8 mouse cellular contexts compared by ENCODE assay signal in the genomic region with DNA sequence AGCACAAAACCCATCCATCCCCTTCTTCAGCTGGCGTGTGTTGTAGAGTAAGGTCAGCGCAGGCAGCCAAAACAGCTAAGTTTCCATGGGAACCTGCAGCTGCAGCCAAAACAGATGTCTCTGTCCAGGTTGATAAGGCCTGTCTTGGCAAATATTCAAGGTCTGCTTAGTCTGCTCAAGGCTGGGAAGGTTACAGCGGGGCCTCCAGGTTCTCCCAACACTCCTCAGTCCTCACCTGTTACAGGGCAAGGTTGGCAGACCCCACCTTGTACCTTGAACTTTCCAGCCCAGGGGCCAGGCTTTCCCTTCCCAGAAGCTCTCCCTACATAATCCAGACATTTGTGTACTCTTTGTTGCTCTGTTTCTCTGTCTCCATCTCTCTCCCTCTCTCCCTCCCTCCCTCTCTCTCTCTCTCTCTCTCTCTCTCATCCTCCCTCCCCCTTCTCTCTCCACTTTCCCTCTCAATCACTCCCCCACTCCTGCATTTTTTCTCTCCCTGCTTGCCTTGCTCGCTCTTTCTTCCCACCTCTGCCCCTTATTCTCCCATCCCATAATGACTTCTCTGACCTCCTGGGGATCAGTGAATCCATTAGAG. TPM values are rescaled to one million over a fixed set of nuclear protein-coding genes. Genes with fewer than 3 reads are reported as not detected.
DNase-seq lines count a peak whose midpoint lies in the region; ATAC-seq lines count a peak whose summit lies in the region.

No protein-coding gene starts in this region.

- peaks cover 10% of the 10 kb centered on the region for H3K4me1 ChIP-seq in embryonic facial prominence, embryonic 10.5 days
- H3K4me1 ChIP-seq in liver, embryonic 15.5 days (replicated peaks): no peaks in the 10 kb centered on the region

- H3K27ac ChIP-seq in embryonic facial prominence, embryonic 10.5 days (replicated peaks): no peak overlapping the region
- peak overlapping the region; percentile 60 for H3K27ac ChIP-seq in liver, embryonic 15.5 days (replicated peaks)

- DNase-seq in heart, adult 11 months: peak; percentile 95
- no peak for DNase-seq in heart, postnatal 25 days (ENCODE audit: low spot score)
- peak; percentile 39 for DNase-seq in embryonic facial prominence, embryonic 10.5 days (ENCODE audit: low spot score)
- peak; percentile 60 to 61 for DNase-seq in heart, postnatal 10 days
- peak; percentile 54 for DNase-seq in ovary, postnatal 36 days (ENCODE audit: low spot score)
- no peak for DNase-seq in gastrocnemius, adult 8-10 months (ENCODE audit: low spot score in 2 of 2)
- DNase-seq in right cerebral cortex, postnatal 25 days: no peak

- no peaks in the 10 kb centered on the region for H3K27me3 ChIP-seq in embryonic facial prominence, embryonic 10.5 days (replicated peaks; ENCODE audit: low read depth, poor library complexity, severe bottlenecking)
- H3K27me3 ChIP-seq in liver, embryonic 15.5 days: no peaks in the 10 kb centered on the region

- H3K9me3 ChIP-seq in embryonic facial prominence, embryonic 10.5 days: no peaks in the 10 kb centered on the region
- H3K9me3 ChIP-seq in liver, embryonic 15.5 days (replicated peaks): no peaks in the 10 kb centered on the region

- ATAC-seq in liver, embryonic 15.5 days (ENCODE audit: insufficient read depth): peak; percentile 90

- peak overlapping the region; percentile 61 for H3K4me3 ChIP-seq in embryonic facial prominence, embryonic 10.5 days
- no peak overlapping the region for H3K4me3 ChIP-seq in liver, embryonic 15.5 days (replicated peaks)

- 22% methylated on average over 4 of the region's 4 CpGs for WGBS in embryonic facial prominence, embryonic 10.5 days
- 10% methylated on average over 4 of the region's 4 CpGs for WGBS in liver, embryonic 15.5 days (ENCODE audit: insufficient replicate concordance)

- intact Hi-C loops in heart, postnatal 25 days (cut with DNase I): no loop called here
- intact Hi-C loops in heart, postnatal 10 days (cut with DNase I): no loop called here

- peak overlapping the region; percentile 56 for H3K4me2 ChIP-seq in liver, embryonic 15.5 days

- H3K9ac ChIP-seq in liver, embryonic 15.5 days: no peak overlapping the region

- H3K36me3 ChIP-seq in embryonic facial prominence, embryonic 10.5 days (replicated peaks): no peaks in the 10 kb centered on the region
- no peaks in the 10 kb centered on the region for H3K36me3 ChIP-seq in liver, embryonic 15.5 days (replicated peaks)

RNA-seq across cellular contexts. Expression of gene Gm17332, which starts 12.1 kb away (rescaled TPM):
- total RNA-seq in heart, postnatal 25 days (2021): not detected
- polyA plus RNA-seq in embryonic facial prominence, embryonic 10.5 days (2016; fragmentation: Nextera tagmentation; extraction: Ambion mirVana): not detected in 2 replicates
- total RNA-seq in heart, postnatal 10 days (2021): not detected
- polyA plus RNA-seq in liver, embryonic 15.5 days (2015; fragmentation: Nextera tagmentation; extraction: Ambion mirVana): not detected in 2 replicates
- not detected for total RNA-seq in gastrocnemius, adult 8-10 months (2022)

Comparison
In these comparisons a context has a peak if more than half of its experiments do, and no peak if none do; other contexts are left out.
1. DNase-seq: peak in heart, adult 11 months (single experiment), embryonic facial prominence, embryonic 10.5 days (single experiment), heart, postnatal 10 days (2 of 2) and ovary, postnatal 36 days (single experiment); none in heart, postnatal 25 days (single experiment), gastrocnemius, adult 8-10 months (0 of 2) and right cerebral cortex, postnatal 25 days (single experiment).